Mouse (Mus musculus) heart, embryonic 11.5 days (tissue): Measurements from ENCODE around the gene Wdr24. TPM values are rescaled to one million over a fixed set of nuclear protein-coding genes. Genes with fewer than 3 reads are reported as not detected.
A peak's percentile ranks its signal among the peaks of the same experiment; 100 is the strongest.

Experiments used
- ATAC-seq: fragments of 200-750 bp; cut with Nextera tagmentation; replicated peaks from 2 replicates; pipeline ENCODE4 v1.8.0; 2017; ENCODE audit warnings: moderate library complexity; ENCODE audit not compliant: insufficient number of reproducible peaks, low FRiP score, low TSS enrichment
- H3K27ac ChIP-seq: fragments of 300-500 bp; sonication (generic); 2 replicates; pipeline ENCODE4 v1.5.1; 2014; ENCODE audit warnings: mild to moderate bottlenecking, low read depth, low read length
- H3K27me3 ChIP-seq: fragments of 300-500 bp; sonication (generic); 2 replicates; pipeline ENCODE4 v1.6.1; 2014; ENCODE audit warnings: mild to moderate bottlenecking, low read length, mixed read lengths; ENCODE audit not compliant: control insufficient read depth, insufficient read depth
- H3K36me3 ChIP-seq: fragments of 300-500 bp; sonication (generic); 2 replicates; pipeline ENCODE4 v1.6.1; 2014; ENCODE audit warnings: mild to moderate bottlenecking, low read length, moderate library complexity, mixed read lengths; ENCODE audit not compliant: control insufficient read depth, insufficient read depth
- H3K4me1 ChIP-seq: fragments of 300-500 bp; sonication (generic); 2 replicates; pipeline ENCODE4 v1.6.1; 2014; ENCODE audit warnings: low read length; ENCODE audit not compliant: control insufficient read depth, insufficient read depth
- H3K4me2 ChIP-seq: fragments of 300-500 bp; sonication (generic); 2 replicates; pipeline ENCODE4 v1.6.1; 2014; ENCODE audit warnings: mild to moderate bottlenecking, moderate library complexity
- H3K4me3 ChIP-seq: fragments of 300-500 bp; sonication (generic); 2 replicates; pipeline ENCODE4 v1.5.1; 2014; ENCODE audit warnings: low read depth, low read length
- H3K9ac ChIP-seq: fragments of 300-500 bp; sonication (generic); 2 replicates; pipeline ENCODE4 v1.6.1; 2014; ENCODE audit warnings: mild to moderate bottlenecking, low read depth, low read length, moderate library complexity
- H3K9me3 ChIP-seq: fragments of 300-500 bp; sonication (generic); replicated peaks from 2 replicates; pipeline ENCODE4 v1.6.1; 2016; ENCODE audit warnings: low read length; ENCODE audit not compliant: control insufficient read depth
- WGBS: fragments of 180-500 bp; shearing (Covaris S2); extraction: QIAGEN DNeasy Blood & Tissue Kit; methylation state at CpG from one replicate; pipeline ENCODE4 v1.1.7; 2014; ENCODE audit not compliant: insufficient replicate concordance; 5-methylcytosine and 5-hydroxymethylcytosine counted together
- polyA plus RNA-seq: library from polyadenylated mRNA; unstranded; fragments of >200 nt; fragmentation: Nextera tagmentation; extraction: Ambion mirVana; gene quantifications from 2 replicates; pipeline ENCODE4 v1.2.1, GENCODE M21; 2014

The Wdr24 gene
- polyA plus RNA-seq, 1 experiment from 2014 or later, result 14.4 TPM

DNA sequence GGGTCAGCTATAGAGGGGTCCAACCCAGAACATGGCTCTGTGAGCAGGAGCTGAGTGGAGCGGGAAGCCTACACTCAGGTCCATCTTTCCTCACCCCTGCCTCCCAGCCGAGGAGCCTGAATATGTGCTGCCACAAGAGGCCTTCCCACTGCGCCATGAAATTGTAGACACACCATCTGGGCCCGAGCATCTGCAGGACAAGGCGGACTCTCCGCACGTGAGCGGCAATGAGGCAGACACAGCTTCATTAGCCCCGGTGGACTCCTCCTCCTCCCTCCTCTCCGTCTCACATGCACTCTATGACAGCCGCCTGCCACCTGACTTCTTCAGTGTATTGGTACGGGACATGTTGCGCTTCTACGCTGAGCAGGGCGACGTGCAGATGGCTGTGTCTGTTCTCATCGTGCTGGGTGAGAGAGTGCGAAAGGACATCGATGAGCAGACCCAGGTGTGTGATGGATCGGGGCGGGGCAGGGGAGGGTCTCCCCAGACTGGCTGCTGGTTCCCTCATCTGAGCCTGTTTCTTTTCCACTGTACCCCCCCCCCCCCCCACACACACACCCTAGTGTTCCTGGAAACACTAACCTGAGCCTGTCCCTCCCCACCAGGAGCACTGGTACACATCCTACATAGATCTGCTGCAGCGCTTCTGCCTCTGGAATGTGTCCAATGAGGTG lies 4.3 kb downstream of the Wdr24 start:
- Histone ChIP-seq H3K4me3 (peak overlapping the region; percentile 69; the same call in 1 of the 2 replicates), H3K27me3 (0 out of 2 replicates have a peak, but pooled peaks cover 1% of the 10 kb centered on the region), H3K36me3 (peaks cover 27% of the 10 kb centered on the region), H3K9ac (no peak overlapping the region), H3K27ac (no peak overlapping the region), H3K4me2 (no peak overlapping the region; the same call in 1 of the 2 replicates), H3K9me3 (no peaks in the 10 kb centered on the region), H3K4me1 (peaks cover 45% of the 10 kb centered on the region)
- 94% methylated on average over 22 of the region's 22 CpGs for WGBS
- ATAC-seq, result no peak

DNA sequence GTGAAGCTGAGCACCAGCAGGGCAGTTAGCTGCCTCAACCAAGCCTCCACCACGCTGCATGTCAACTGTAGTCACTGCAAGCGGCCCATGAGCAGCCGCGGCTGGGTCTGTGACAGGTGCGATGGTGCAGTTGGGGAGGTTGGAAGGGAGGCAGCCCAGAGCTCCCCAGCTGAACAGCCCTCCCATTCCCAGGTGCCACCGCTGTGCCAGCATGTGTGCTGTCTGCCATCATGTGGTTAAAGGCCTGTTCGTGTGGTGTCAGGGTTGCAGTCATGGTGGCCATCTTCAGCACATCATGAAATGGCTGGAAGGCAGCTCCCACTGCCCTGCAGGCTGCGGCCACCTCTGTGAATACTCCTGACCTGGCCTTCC lies 4.8 kb downstream of the Wdr24 start:
- Histone ChIP-seq H3K4me3 (peak overlapping the region; percentile 69), H3K27me3 (no peaks in the 10 kb centered on the region), H3K9ac (peak overlapping the region; percentile 30; the same call in 1 of the 2 replicates), H3K4me2 (peak overlapping the region; percentile 83), H3K9me3 (no peaks in the 10 kb centered on the region), H3K27ac (peak overlapping the region; percentile 84; the same call in 1 of the 2 replicates), H3K4me1 (peaks cover 45% of the 10 kb centered on the region), H3K36me3 (peaks cover 27% of the 10 kb centered on the region)
- WGBS, result 85% methylated on average over 8 of the region's 8 CpGs
- no peak for ATAC-seq

DNA sequence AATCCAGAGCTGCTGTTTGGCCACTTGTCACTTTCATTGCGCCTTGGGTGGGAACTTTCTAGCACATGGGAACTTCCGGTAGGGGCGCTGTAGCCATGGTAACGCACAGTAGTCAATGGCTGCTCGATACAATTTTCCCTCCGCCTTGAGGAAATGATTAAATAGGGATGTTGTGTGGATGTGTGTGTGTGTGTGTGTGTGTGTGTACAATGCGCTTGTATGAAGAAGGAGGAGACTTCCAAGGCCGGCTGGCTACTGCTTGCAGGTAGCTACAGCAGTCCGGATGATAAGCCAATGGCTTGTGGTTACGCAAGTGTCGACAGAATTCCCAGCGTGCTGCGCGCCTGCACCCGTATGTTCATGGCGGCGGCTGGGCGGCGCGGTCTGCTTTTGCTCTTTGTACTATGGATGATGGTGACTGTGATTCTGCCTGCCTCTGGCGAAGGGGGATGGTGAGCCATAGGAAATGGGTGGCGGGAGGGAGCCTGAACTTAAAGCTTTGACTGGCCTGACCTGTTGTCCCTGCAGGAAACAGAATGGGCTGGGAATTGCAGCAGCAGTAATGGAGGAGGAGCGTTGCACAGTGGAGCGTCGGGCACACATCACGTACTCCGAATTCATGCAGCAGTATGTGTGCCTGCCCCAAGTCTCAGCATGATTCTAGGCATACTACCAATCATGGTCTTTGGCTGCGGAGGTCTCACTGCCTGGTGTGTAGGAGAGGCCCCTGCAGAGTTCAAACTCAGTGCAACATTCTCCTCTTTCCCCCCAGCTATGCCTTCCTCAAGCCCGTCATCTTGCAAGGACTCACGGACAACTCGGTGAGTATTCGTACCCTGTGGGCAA lies 5.5 kb downstream of the Wdr24 start, which contains the start of gene Jmjd8:
Gene Jmjd8, plus strand, starts transcription at position 156 of the 846 bp plus-strand sequence.
- H3K4me2 ChIP-seq, result peak within 1 kb of the TSS; percentile 83
- H3K9ac ChIP-seq, result peak within 1 kb of the TSS; percentile 78
- peaks cover 44% of the 10 kb centered on the region for H3K4me1 ChIP-seq
- H3K27ac ChIP-seq, result peak within 1 kb of the TSS; percentile 84
- H3K27me3 ChIP-seq, result no peaks in the 10 kb centered on the region
- WGBS, result 1% methylated on average over 32 of the region's 32 CpGs
- no peaks in the 10 kb centered on the region for H3K9me3 ChIP-seq
- ATAC-seq, result 0 out of 2 replicates have a peak, but pooled peaks have one; percentile 4
- H3K4me3 ChIP-seq, result peak within 1 kb of the TSS; percentile 69
- peaks cover 27% of the 10 kb centered on the region for H3K36me3 ChIP-seq

DNA sequence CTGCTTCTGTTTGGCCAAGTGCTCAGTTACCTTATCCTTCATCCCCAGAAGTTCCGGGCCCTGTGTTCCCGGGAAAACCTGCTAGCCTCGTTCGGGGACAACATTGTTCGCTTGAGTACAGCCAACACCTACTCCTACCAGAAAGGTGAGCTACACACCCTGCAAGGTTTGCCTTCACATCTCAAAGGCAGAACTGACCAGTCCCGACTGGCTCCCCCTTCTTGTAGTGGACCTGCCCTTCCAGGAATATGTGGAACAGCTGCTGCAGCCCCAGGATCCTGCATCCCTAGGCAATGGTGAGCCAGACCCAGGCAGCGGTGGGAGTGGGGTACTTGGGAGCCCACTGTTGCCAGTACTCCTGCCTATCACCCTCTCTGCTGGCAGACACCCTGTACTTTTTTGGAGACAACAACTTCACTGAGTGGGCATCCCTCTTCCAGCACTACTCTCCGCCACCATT lies 6.2 kb downstream of the Wdr24 start:
- no peak for ATAC-seq
- H3K27me3 ChIP-seq, result no peaks in the 10 kb centered on the region
- H3K4me2 ChIP-seq, result peak overlapping the region; percentile 83
- H3K4me3 ChIP-seq, result peak overlapping the region; percentile 69
- H3K36me3 ChIP-seq, result peaks cover 27% of the 10 kb centered on the region
- no peaks in the 10 kb centered on the region for H3K9me3 ChIP-seq
- peaks cover 44% of the 10 kb centered on the region for H3K4me1 ChIP-seq
- peak overlapping the region; percentile 78 for H3K9ac ChIP-seq
- H3K27ac ChIP-seq, result peak overlapping the region; percentile 84
- 34% methylated on average over 8 of the region's 8 CpGs for WGBS

DNA sequence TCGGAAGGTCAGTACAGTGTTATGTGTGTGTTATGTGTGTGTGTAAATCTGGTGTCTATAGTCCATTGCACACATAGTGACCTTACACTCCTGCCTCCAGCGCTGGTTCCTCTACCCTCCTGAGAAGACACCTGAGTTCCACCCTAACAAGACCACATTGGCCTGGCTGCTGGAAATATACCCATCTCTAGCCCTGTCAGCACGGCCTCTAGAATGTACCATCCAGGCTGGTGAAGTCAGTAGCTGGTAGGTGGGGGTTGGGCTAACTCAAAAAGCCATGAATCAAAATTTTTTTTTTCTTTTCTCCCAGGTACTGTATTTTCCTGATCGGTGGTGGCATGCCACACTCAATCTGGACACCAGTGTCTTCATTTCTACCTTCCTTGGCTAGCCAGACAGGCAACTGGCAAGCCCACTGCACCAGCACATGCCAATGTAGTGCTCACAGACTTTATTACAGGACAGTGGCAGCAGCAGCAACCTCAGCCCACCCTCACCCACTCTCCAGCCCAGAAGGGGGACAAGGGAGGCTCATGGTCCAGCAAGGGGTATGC lies 6.8 kb downstream of the Wdr24 start:
- peaks cover 47% of the 10 kb centered on the region for H3K4me1 ChIP-seq
- no peak for ATAC-seq
- no peak overlapping the region for H3K9ac ChIP-seq
- peak overlapping the region; percentile 69 for H3K4me3 ChIP-seq
- no peaks in the 10 kb centered on the region for H3K27me3 ChIP-seq
- peaks cover 27% of the 10 kb centered on the region for H3K36me3 ChIP-seq
- no peak overlapping the region for H3K27ac ChIP-seq
- WGBS, result 81% methylated on average over 4 of the region's 4 CpGs
- H3K9me3 ChIP-seq, result no peaks in the 10 kb centered on the region
- peak overlapping the region; percentile 83 for H3K4me2 ChIP-seq

DNA sequence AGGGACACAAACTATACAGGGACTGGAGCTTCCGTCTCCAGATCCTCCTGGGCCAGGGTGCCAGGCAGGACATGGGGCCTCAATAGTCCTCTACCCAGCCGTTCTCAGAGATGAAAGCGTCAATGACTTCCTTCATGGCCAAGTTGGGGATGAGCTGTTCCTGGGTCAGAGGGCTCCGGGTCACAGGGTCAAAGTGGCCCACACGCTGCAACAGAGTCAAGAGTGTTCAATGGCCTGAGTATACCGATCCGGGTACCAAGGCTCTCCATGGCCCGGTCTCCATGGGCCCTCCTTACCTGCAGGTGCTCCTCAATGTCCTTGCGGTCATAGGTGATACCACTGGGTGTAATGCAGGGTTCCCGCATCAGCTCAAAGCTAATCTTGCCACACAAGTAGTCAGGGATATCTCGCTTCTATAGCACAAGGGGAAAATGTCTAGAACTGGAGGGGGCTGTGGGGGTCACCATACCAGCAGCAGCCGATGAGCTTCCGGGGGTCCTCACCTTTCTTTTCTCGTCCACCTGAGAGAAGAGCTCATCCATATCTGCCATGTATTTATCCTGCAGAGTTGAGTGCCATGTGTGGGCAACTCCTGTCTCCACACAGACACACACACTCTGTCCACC lies 7.5 kb downstream of the Wdr24 start:
- Histone ChIP-seq H3K27ac (no peak overlapping the region), H3K4me1 (peaks cover 53% of the 10 kb centered on the region), H3K4me2 (peak overlapping the region; percentile 98), H3K4me3 (peak overlapping the region; percentile 88), H3K9me3 (no peaks in the 10 kb centered on the region), H3K9ac (peak overlapping the region; percentile 92; the same call in 1 of the 2 replicates), H3K27me3 (no peaks in the 10 kb centered on the region), H3K36me3 (peaks cover 27% of the 10 kb centered on the region)
- ATAC-seq, result no peak
- 88% methylated on average over 14 of the region's 14 CpGs for WGBS

DNA sequence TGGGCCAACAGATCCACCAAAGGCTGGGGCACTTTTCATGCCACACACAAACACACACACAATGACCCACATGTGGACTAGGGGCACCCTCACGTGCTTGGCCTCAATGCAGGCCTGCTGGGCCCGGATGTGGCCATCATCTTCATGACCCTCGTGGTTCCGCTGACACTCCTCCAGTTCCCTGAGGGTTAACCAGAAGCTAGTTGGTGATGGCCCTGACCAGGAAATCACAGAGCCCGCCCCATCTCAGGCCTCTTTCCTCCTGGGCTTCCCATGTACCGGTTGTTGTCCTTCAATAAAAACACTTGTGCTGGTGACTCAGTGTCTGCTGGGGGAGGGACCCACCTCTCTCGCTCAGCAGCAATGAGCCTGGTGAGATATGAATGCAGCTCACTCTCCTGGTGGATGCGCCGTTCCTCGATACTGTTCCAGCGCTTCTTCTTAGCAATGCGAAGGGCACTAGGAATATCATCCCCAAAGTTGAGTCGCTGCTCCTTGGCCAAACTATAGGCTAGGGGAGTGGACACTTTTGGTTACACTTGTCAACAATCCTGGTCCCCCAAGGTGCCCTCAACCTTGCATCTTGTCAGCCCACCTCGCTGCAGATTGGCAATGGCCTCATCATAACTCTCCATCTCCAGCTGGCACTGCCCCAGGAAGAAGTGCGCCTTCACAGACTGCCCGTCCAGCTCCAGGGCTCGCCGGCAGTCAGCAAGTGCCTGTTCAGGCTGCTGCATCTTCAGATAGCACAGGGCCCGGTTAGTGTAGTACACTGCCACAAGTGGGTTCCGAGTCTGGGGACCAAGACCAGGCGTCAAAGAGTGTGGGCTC lies 8.2 kb downstream of the Wdr24 start:
- WGBS, result 50% methylated on average over 21 of the region's 21 CpGs
- H3K4me1 ChIP-seq, result peaks cover 61% of the 10 kb centered on the region
- H3K9me3 ChIP-seq, result no peaks in the 10 kb centered on the region
- H3K4me2 ChIP-seq, result peak overlapping the region; percentile 98
- no peaks in the 10 kb centered on the region for H3K27me3 ChIP-seq
- H3K27ac ChIP-seq, result peak overlapping the region; percentile 99; the same call in 1 of the 2 replicates
- no peak for ATAC-seq
- peak overlapping the region; percentile 88 for H3K4me3 ChIP-seq
- H3K9ac ChIP-seq, result peak overlapping the region; percentile 92
- H3K36me3 ChIP-seq, result peaks cover 24% of the 10 kb centered on the region
